Mouse (Mus musculus) forebrain, embryonic 13.5 days (tissue): ENCODE results near the gene Zfp341. TPM values are rescaled to one million over a fixed set of nuclear protein-coding genes. Genes with fewer than 3 reads are reported as not detected.

Experiments
- ATAC-seq: fragments of 200-750 bp; cut with Nextera tagmentation; 2 replicates; pipeline ENCODE4 v1.8.0; 2017
- H3K27ac ChIP-seq: fragments of 300-500 bp; sonication (generic); 2 replicates; pipeline ENCODE4 v1.5.1; 2015; ENCODE audit warnings: inconsistent platforms, mild to moderate bottlenecking, moderate library complexity
- H3K27me3 ChIP-seq: fragments of 300-500 bp; sonication (generic); 2 replicates; pipeline ENCODE4 v1.6.1; 2015; ENCODE audit warnings: mild to moderate bottlenecking, inconsistent platforms
- H3K36me3 ChIP-seq: fragments of 300-500 bp; sonication (generic); 2 replicates; pipeline ENCODE4 v1.6.1; 2015; ENCODE audit warnings: mild to moderate bottlenecking, inconsistent platforms; ENCODE audit not compliant: poor library complexity, severe bottlenecking
- H3K4me1 ChIP-seq: fragments of 300-500 bp; sonication (generic); 2 replicates; pipeline ENCODE4 v1.6.1; 2015; ENCODE audit warnings: inconsistent platforms
- H3K4me2 ChIP-seq: fragments of 300-500 bp; sonication (generic); 2 replicates; pipeline ENCODE4 v1.6.1; 2015; ENCODE audit warnings: inconsistent platforms, mild to moderate bottlenecking, moderate library complexity
- H3K4me3 ChIP-seq: fragments of 300-500 bp; sonication (generic); 2 replicates; pipeline ENCODE4 v1.5.1; 2015; ENCODE audit warnings: mild to moderate bottlenecking, inconsistent platforms
- H3K9ac ChIP-seq: fragments of 300-500 bp; sonication (generic); 2 replicates; pipeline ENCODE4 v1.6.1; 2015; ENCODE audit warnings: mild to moderate bottlenecking, inconsistent platforms
- H3K9me3 ChIP-seq: fragments of 300-500 bp; sonication (generic); replicated peaks from 2 replicates; pipeline ENCODE4 v1.6.1; 2016; ENCODE audit warnings: inconsistent platforms
- WGBS: fragments of 180-500 bp; shearing (Covaris S2); methylation state at CpG from one replicate; pipeline ENCODE4 v1.1.7; 2015; 5-methylcytosine and 5-hydroxymethylcytosine counted together
- polyA plus RNA-seq: library from polyadenylated mRNA; unstranded; fragments of >200 nt; fragmentation: Nextera tagmentation; extraction: Ambion mirVana; gene quantifications from 2 replicates; pipeline ENCODE4 v1.2.1, GENCODE M21; 2015

The Zfp341 gene
- polyA plus RNA-seq, 1 experiment from 2014 or later, result 1.5 TPM

GRCm38 (mm10) chr2:154686819-154687218 is 73.7 kb downstream of the Zfp341 start:
- H3K27ac ChIP-seq, result no peak overlapping the region
- no peak overlapping the region for H3K9ac ChIP-seq
- peaks cover 25% of the 10 kb centered on the region for H3K36me3 ChIP-seq
- WGBS, result 92% methylated on average over 3 of the region's 3 CpGs
- H3K4me2 ChIP-seq, result no peak overlapping the region
- no peak overlapping the region for H3K4me3 ChIP-seq
- H3K9me3 ChIP-seq, result no peaks in the 10 kb centered on the region
- no peaks in the 10 kb centered on the region for H3K27me3 ChIP-seq
- no peak for ATAC-seq
- peaks cover 30% of the 10 kb centered on the region for H3K4me1 ChIP-seq

- Histone ChIP-seq H3K27me3 (no peaks in the 10 kb centered on the region), H3K9me3 (no peaks in the 10 kb centered on the region), H3K4me3 (no peak overlapping the region), H3K4me2 (no peak overlapping the region), H3K36me3 (peaks cover 49% of the 10 kb centered on the region), H3K27ac (no peak overlapping the region), H3K9ac (no peak overlapping the region), H3K4me1 (peaks cover 13% of the 10 kb centered on the region)
- no peak for ATAC-seq
- 92% methylated on average over 14 of the region's 14 CpGs for WGBS
These were observed 76.3 kb downstream of the Zfp341 start for GRCm38 (mm10) chr2:154689391-154689790.

- no peaks in the 10 kb centered on the region for H3K9me3 ChIP-seq
- ATAC-seq, result no peak
- H3K36me3 ChIP-seq, result peaks cover 64% of the 10 kb centered on the region
- H3K4me3 ChIP-seq, result no peak overlapping the region
- no peak overlapping the region for H3K4me2 ChIP-seq
- no peak overlapping the region for H3K9ac ChIP-seq
- WGBS, result 98% methylated on average over 5 of the region's 5 CpGs
- H3K4me1 ChIP-seq, result peaks cover under 1% of the 10 kb centered on the region; the same call in 1 of the 2 replicates
- no peaks in the 10 kb centered on the region for H3K27me3 ChIP-seq
- no peak overlapping the region for H3K27ac ChIP-seq
These were observed 77.9 kb downstream of the Zfp341 start for GRCm38 (mm10) chr2:154690959-154691358.

GRCm38 (mm10) chr2:154693186-154693940 is 80.3 kb downstream of the Zfp341 start:
- H3K4me3 ChIP-seq, result no peak overlapping the region
- H3K4me2 ChIP-seq, result no peak overlapping the region
- no peak overlapping the region for H3K9ac ChIP-seq
- no peak overlapping the region; the same call in 1 of the 2 replicates for H3K27ac ChIP-seq
- WGBS, result 75% methylated on average over 11 of the region's 11 CpGs
- no peaks in the 10 kb centered on the region for H3K4me1 ChIP-seq
- H3K9me3 ChIP-seq, result no peaks in the 10 kb centered on the region
- H3K27me3 ChIP-seq, result no peaks in the 10 kb centered on the region
- ATAC-seq, result no peak; the same call in 1 of the 2 replicates
- H3K36me3 ChIP-seq, result peaks cover 73% of the 10 kb centered on the region

GRCm38 (mm10) chr2:154693941-154694256 is 80.8 kb downstream of the Zfp341 start:
- ATAC-seq, result no peak
- Histone ChIP-seq H3K4me1 (no peaks in the 10 kb centered on the region), H3K4me3 (no peak overlapping the region), H3K9ac (no peak overlapping the region), H3K36me3 (peaks cover 78% of the 10 kb centered on the region), H3K27me3 (no peaks in the 10 kb centered on the region), H3K9me3 (no peaks in the 10 kb centered on the region), H3K4me2 (no peak overlapping the region), H3K27ac (no peak overlapping the region; the same call in 1 of the 2 replicates)
- 92% methylated on average over 12 of the region's 12 CpGs for WGBS

GRCm38 (mm10) chr2:154695690-154696089 is 82.6 kb downstream of the Zfp341 start:
- H3K27me3 ChIP-seq, result no peaks in the 10 kb centered on the region
- H3K9ac ChIP-seq, result no peak overlapping the region
- no peak overlapping the region for H3K4me3 ChIP-seq
- H3K4me2 ChIP-seq, result no peak overlapping the region
- no peak for ATAC-seq
- H3K27ac ChIP-seq, result no peak overlapping the region
- H3K36me3 ChIP-seq, result peaks cover 69% of the 10 kb centered on the region
- H3K9me3 ChIP-seq, result no peaks in the 10 kb centered on the region
- no peaks in the 10 kb centered on the region for H3K4me1 ChIP-seq
- WGBS, result 82% methylated on average over 8 of the region's 8 CpGs

Other genes with a start within 250 kb of the Zfp341 start
- gene Cdk5rap1, start 240.3 kb upstream of the Zfp341 start, polyA plus RNA-seq, result 16.0 and 17.4 TPM in 2 replicates
- gene Snta1, start 205.2 kb upstream of the Zfp341 start, polyA plus RNA-seq, result 3.8 and 4.1 TPM in 2 replicates
- gene Cbfa2t2, start 176.8 kb upstream of the Zfp341 start, polyA plus RNA-seq, result 69.4 and 79.1 TPM in 2 replicates
- 1.4 TPM in 2 replicates for gene 1700003F12Rik, start 66.2 kb upstream of the Zfp341 start, polyA plus RNA-seq
- gene Actl10, start 61.5 kb upstream of the Zfp341 start, polyA plus RNA-seq, result 0.49 and 0.68 TPM in 2 replicates
- 19.8 and 25.4 TPM in 2 replicates for gene Necab3, start 54.4 kb upstream of the Zfp341 start, polyA plus RNA-seq
- gene E2f1, start 43.4 kb upstream of the Zfp341 start, polyA plus RNA-seq, result 20.8 and 22.8 TPM in 2 replicates
- 10.7 and 13.0 TPM in 2 replicates for gene Pxmp4, start 9.6 kb upstream of the Zfp341 start, polyA plus RNA-seq
- 0.79 and 0.88 TPM in 2 replicates for gene 4930519P11Rik, start 140 bp downstream of the Zfp341 start, polyA plus RNA-seq
- 22.4 and 24.9 TPM in 2 replicates for gene Chmp4b, start 38.4 kb downstream of the Zfp341 start, polyA plus RNA-seq
- gene Gm14214, start 156.7 kb downstream of the Zfp341 start, polyA plus RNA-seq, result not detected in 2 replicates
- gene Raly, start 177.8 kb downstream of the Zfp341 start, polyA plus RNA-seq, result 33.1 and 41.4 TPM in 2 replicates
- gene a, start 178.1 kb downstream of the Zfp341 start, polyA plus RNA-seq, result 0.39 and 0.49 TPM in 2 replicates